Mouse (Mus musculus): Measurements from ENCODE around the gene Trpm3. TPM values are rescaled to one million over a fixed set of nuclear protein-coding genes. Genes with fewer than 3 reads are reported as not detected.
A peak's percentile ranks its signal among the peaks of the same experiment; 100 is the strongest.

Trpm3 gene
- polyA plus RNA-seq, 1 experiment from 2014 or later, result 4.9 TPM

GRCm38 (mm10) chr19:22940487-22940886 is 801.6 kb downstream of the Trpm3 start:
- Histone ChIP-seq H3K27ac (replicated peaks; ENCODE audit: low read depth, low read length) (no peak overlapping the region), H3K27me3 (ENCODE audit: control insufficient read depth, insufficient read depth, low read length) (no peaks in the 10 kb centered on the region), H3K4me2 (ENCODE audit: low read depth, low read length) (no peak overlapping the region), H3K36me3 (replicated peaks; ENCODE audit: control insufficient read depth, insufficient read depth, low read depth, low read length) (no peaks in the 10 kb centered on the region), H3K9me3 (replicated peaks; ENCODE audit: control insufficient read depth, low read length) (no peaks in the 10 kb centered on the region), H3K4me3 (ENCODE audit: low read depth, low read length) (no peak overlapping the region), H3K9ac (replicated peaks; ENCODE audit: low read length) (no peak overlapping the region), H3K4me1 (ENCODE audit: control insufficient read depth, insufficient read depth, low read length) (no peaks in the 10 kb centered on the region)
- DNase-seq (ENCODE audit: low spot score) (peak; percentile 47), ATAC-seq (replicated peaks; ENCODE audit: insufficient number of reproducible peaks, low FRiP score, low TSS enrichment, low read depth) (no peak)
- WGBS, result 52% methylated on average over 5 of the region's 5 CpGs

GRCm38 (mm10) chr19:22940956-22941355 is 802.1 kb downstream of the Trpm3 start:
- no peaks in the 10 kb centered on the region for H3K27me3 ChIP-seq (ENCODE audit: control insufficient read depth, insufficient read depth, low read length)
- no peaks in the 10 kb centered on the region for H3K36me3 ChIP-seq (replicated peaks; ENCODE audit: control insufficient read depth, insufficient read depth, low read depth, low read length)
- ATAC-seq (replicated peaks; ENCODE audit: insufficient number of reproducible peaks, low FRiP score, low TSS enrichment, low read depth) (no peak), DNase-seq (ENCODE audit: low spot score) (no peak)
- H3K4me3 ChIP-seq (ENCODE audit: low read depth, low read length), result no peak overlapping the region
- no peak overlapping the region for H3K27ac ChIP-seq (replicated peaks; ENCODE audit: low read depth, low read length)
- H3K4me1 ChIP-seq (ENCODE audit: control insufficient read depth, insufficient read depth, low read length), result no peaks in the 10 kb centered on the region
- H3K9me3 ChIP-seq (replicated peaks; ENCODE audit: control insufficient read depth, low read length), result no peaks in the 10 kb centered on the region
- H3K9ac ChIP-seq (replicated peaks; ENCODE audit: low read length), result no peak overlapping the region
- 90% methylated on average over 9 of the region's 9 CpGs for WGBS
- H3K4me2 ChIP-seq (ENCODE audit: low read depth, low read length), result no peak overlapping the region

GRCm38 (mm10) chr19:22952480-22952879 is 813.6 kb downstream of the Trpm3 start:
- WGBS, result 92% methylated on average over 3 of the region's 3 CpGs
- no peak overlapping the region for H3K4me2 ChIP-seq (ENCODE audit: low read depth, low read length)
- no peaks in the 10 kb centered on the region for H3K36me3 ChIP-seq (replicated peaks; ENCODE audit: control insufficient read depth, insufficient read depth, low read depth, low read length)
- no peak overlapping the region for H3K4me3 ChIP-seq (ENCODE audit: low read depth, low read length)
- H3K4me1 ChIP-seq (ENCODE audit: control insufficient read depth, insufficient read depth, low read length), result no peaks in the 10 kb centered on the region
- H3K9ac ChIP-seq (replicated peaks; ENCODE audit: low read length), result no peak overlapping the region
- no peak for ATAC-seq (replicated peaks; ENCODE audit: insufficient number of reproducible peaks, low FRiP score, low TSS enrichment, low read depth)
- no peak overlapping the region for H3K27ac ChIP-seq (replicated peaks; ENCODE audit: low read depth, low read length)
- H3K27me3 ChIP-seq (ENCODE audit: control insufficient read depth, insufficient read depth, low read length), result no peaks in the 10 kb centered on the region
- DNase-seq (ENCODE audit: low spot score), result no peak
- no peaks in the 10 kb centered on the region for H3K9me3 ChIP-seq (replicated peaks; ENCODE audit: control insufficient read depth, low read length)

GRCm38 (mm10) chr19:22953191-22953590 is 814.3 kb downstream of the Trpm3 start:
- no peak overlapping the region for H3K4me2 ChIP-seq (ENCODE audit: low read depth, low read length)
- no peak for ATAC-seq (replicated peaks; ENCODE audit: insufficient number of reproducible peaks, low FRiP score, low TSS enrichment, low read depth)
- no peak overlapping the region for H3K9ac ChIP-seq (replicated peaks; ENCODE audit: low read length)
- no peak overlapping the region for H3K4me3 ChIP-seq (ENCODE audit: low read depth, low read length)
- H3K36me3 ChIP-seq (replicated peaks; ENCODE audit: control insufficient read depth, insufficient read depth, low read depth, low read length), result no peaks in the 10 kb centered on the region
- 93% methylated on average over 4 of the region's 4 CpGs for WGBS
- DNase-seq (ENCODE audit: low spot score), result no peak
- no peaks in the 10 kb centered on the region for H3K27me3 ChIP-seq (ENCODE audit: control insufficient read depth, insufficient read depth, low read length)
- no peak overlapping the region for H3K27ac ChIP-seq (replicated peaks; ENCODE audit: low read depth, low read length)
- H3K9me3 ChIP-seq (replicated peaks; ENCODE audit: control insufficient read depth, low read length), result no peaks in the 10 kb centered on the region
- no peaks in the 10 kb centered on the region for H3K4me1 ChIP-seq (ENCODE audit: control insufficient read depth, insufficient read depth, low read length)

GRCm38 (mm10) chr19:22958414-22958813 is 819.6 kb downstream of the Trpm3 start:
- H3K9me3 ChIP-seq (replicated peaks; ENCODE audit: control insufficient read depth, low read length), result no peaks in the 10 kb centered on the region
- WGBS, result 87% methylated on average over 4 of the region's 4 CpGs
- no peak overlapping the region for H3K4me3 ChIP-seq (ENCODE audit: low read depth, low read length)
- H3K27ac ChIP-seq (replicated peaks; ENCODE audit: low read depth, low read length), result no peak overlapping the region
- no peaks in the 10 kb centered on the region for H3K27me3 ChIP-seq (ENCODE audit: control insufficient read depth, insufficient read depth, low read length)
- no peaks in the 10 kb centered on the region for H3K36me3 ChIP-seq (replicated peaks; ENCODE audit: control insufficient read depth, insufficient read depth, low read depth, low read length)
- DNase-seq (ENCODE audit: low spot score) (no peak), ATAC-seq (replicated peaks; ENCODE audit: insufficient number of reproducible peaks, low FRiP score, low TSS enrichment, low read depth) (no peak)
- no peaks in the 10 kb centered on the region for H3K4me1 ChIP-seq (ENCODE audit: control insufficient read depth, insufficient read depth, low read length)
- H3K4me2 ChIP-seq (ENCODE audit: low read depth, low read length), result no peak overlapping the region
- H3K9ac ChIP-seq (replicated peaks; ENCODE audit: low read length), result no peak overlapping the region

- Histone ChIP-seq H3K27me3 (ENCODE audit: control insufficient read depth, insufficient read depth, low read length) (no peaks in the 10 kb centered on the region), H3K4me3 (ENCODE audit: low read depth, low read length) (no peak overlapping the region), H3K36me3 (replicated peaks; ENCODE audit: control insufficient read depth, insufficient read depth, low read depth, low read length) (no peaks in the 10 kb centered on the region), H3K4me2 (ENCODE audit: low read depth, low read length) (no peak overlapping the region), H3K27ac (replicated peaks; ENCODE audit: low read depth, low read length) (no peak overlapping the region), H3K4me1 (ENCODE audit: control insufficient read depth, insufficient read depth, low read length) (no peaks in the 10 kb centered on the region), H3K9ac (replicated peaks; ENCODE audit: low read length) (no peak overlapping the region), H3K9me3 (replicated peaks; ENCODE audit: control insufficient read depth, low read length) (no peaks in the 10 kb centered on the region)
- DNase-seq (ENCODE audit: low spot score) (no peak), ATAC-seq (replicated peaks; ENCODE audit: insufficient number of reproducible peaks, low FRiP score, low TSS enrichment, low read depth) (no peak)
- 78% methylated on average over 14 of the region's 14 CpGs for WGBS
Measured at GRCm38 (mm10) chr19:22960450-22961265, 821.8 kb downstream of the Trpm3 start.

- no peak for ATAC-seq (replicated peaks; ENCODE audit: insufficient number of reproducible peaks, low FRiP score, low TSS enrichment, low read depth)
- no peaks in the 10 kb centered on the region for H3K4me1 ChIP-seq (ENCODE audit: control insufficient read depth, insufficient read depth, low read length)
Measured at GRCm38 (mm10) chr19:22962001-22962708, 823.3 kb downstream of the Trpm3 start.

GRCm38 (mm10) chr19:22962731-22963130 is 823.9 kb downstream of the Trpm3 start:
- no peak for ATAC-seq (replicated peaks; ENCODE audit: insufficient number of reproducible peaks, low FRiP score, low TSS enrichment, low read depth)

More at GRCm38 (mm10) chr19:22962001-22962708, 823.3 kb downstream of the Trpm3 start:
- Histone ChIP-seq H3K27ac (replicated peaks; ENCODE audit: low read depth, low read length) (no peak overlapping the region), H3K36me3 (replicated peaks; ENCODE audit: control insufficient read depth, insufficient read depth, low read depth, low read length) (no peaks in the 10 kb centered on the region), H3K9ac (replicated peaks; ENCODE audit: low read length) (no peak overlapping the region), H3K4me3 (ENCODE audit: low read depth, low read length) (no peak overlapping the region), H3K9me3 (replicated peaks; ENCODE audit: control insufficient read depth, low read length) (no peaks in the 10 kb centered on the region), H3K4me2 (ENCODE audit: low read depth, low read length) (no peak overlapping the region), H3K27me3 (ENCODE audit: control insufficient read depth, insufficient read depth, low read length) (no peaks in the 10 kb centered on the region)
- 39% methylated on average over 12 of the region's 12 CpGs for WGBS
- peak; percentile 5 for DNase-seq (ENCODE audit: low spot score)

More at GRCm38 (mm10) chr19:22962731-22963130, 823.9 kb downstream of the Trpm3 start:
- Histone ChIP-seq H3K4me1 (ENCODE audit: control insufficient read depth, insufficient read depth, low read length) (no peaks in the 10 kb centered on the region), H3K9ac (replicated peaks; ENCODE audit: low read length) (no peak overlapping the region), H3K4me2 (ENCODE audit: low read depth, low read length) (no peak overlapping the region), H3K27me3 (ENCODE audit: control insufficient read depth, insufficient read depth, low read length) (no peaks in the 10 kb centered on the region), H3K4me3 (ENCODE audit: low read depth, low read length) (no peak overlapping the region), H3K9me3 (replicated peaks; ENCODE audit: control insufficient read depth, low read length) (no peaks in the 10 kb centered on the region), H3K36me3 (replicated peaks; ENCODE audit: control insufficient read depth, insufficient read depth, low read depth, low read length) (no peaks in the 10 kb centered on the region), H3K27ac (replicated peaks; ENCODE audit: low read depth, low read length) (no peak overlapping the region)
- 43% methylated on average over 8 of the region's 8 CpGs for WGBS
- no peak for DNase-seq (ENCODE audit: low spot score)

Measured in embryonic facial prominence, embryonic 11.5 days (tissue).